Mouse (Mus musculus): ENCODE data around the gene Gm13102. TPM values are rescaled to one million over a fixed set of nuclear protein-coding genes. Genes with fewer than 3 reads are reported as not detected.

Gene Gm13102
- total RNA-seq (2023), result not detected

GRCm38 (mm10) chr4:144106174-144106573 lies at the start of gene Gm13102:
TSS of gene Gm13102 (plus strand) at chr4:144106474.

GRCm38 (mm10) chr4:144058826-144059225 lies 47.4 kb upstream of the Gm13102 start, which contains the start of gene Pramel4:
TSS of gene Pramel4 (plus strand) at chr4:144059126.

Other genes starting within 250 kb of the Gm13102 start
- not detected for gene Pramef6, start 206.1 kb upstream of the Gm13102 start, total RNA-seq (2023)
- gene Pramef25, start 155.5 kb upstream of the Gm13102 start, total RNA-seq (2023), result not detected
- not detected for gene Gm13101, start 139.5 kb upstream of the Gm13102 start, total RNA-seq (2023)
- gene Pramef17, start 112.1 kb upstream of the Gm13102 start, total RNA-seq (2023), result not detected
- not detected for gene Pramel4, start 47.3 kb upstream of the Gm13102 start, total RNA-seq (2023)
- gene Oog3, start 56.2 kb downstream of the Gm13102 start, total RNA-seq (2023), result not detected
- gene Oog2, start 84.2 kb downstream of the Gm13102 start, total RNA-seq (2023), result not detected
- gene C87977, start 106.8 kb downstream of the Gm13102 start, total RNA-seq (2023), result not detected
- not detected for gene Pramel5, start 174.0 kb downstream of the Gm13102 start, total RNA-seq (2023)
- gene Gm13128, start 223.8 kb downstream of the Gm13102 start, total RNA-seq (2023), result not detected

Measured in neutrophil, adult 83 days (primary cell).